Mouse (Mus musculus) neural tube, embryonic 12.5 days (tissue): ENCODE data around the gene Rpl29. TPM values are rescaled to one million over a fixed set of nuclear protein-coding genes. Genes with fewer than 3 reads are reported as not detected.

ENCODE experiments used
- ATAC-seq: fragments of 200-750 bp; cut with Nextera tagmentation; 2 replicates; pipeline ENCODE4 v1.8.0; 2017; ENCODE audit warnings: low read depth, mild to moderate bottlenecking, moderate TSS enrichment, moderate library complexity; ENCODE audit not compliant: low FRiP score
- H3K27ac ChIP-seq: fragments of 300-500 bp; sonication (generic); 2 replicates; pipeline ENCODE4 v1.5.1; 2016
- H3K27me3 ChIP-seq: fragments of 300-500 bp; sonication (generic); replicated peaks from 2 replicates; pipeline ENCODE4 v1.6.1; 2016; ENCODE audit warnings: mild to moderate bottlenecking
- H3K36me3 ChIP-seq: fragments of 300-500 bp; sonication (generic); 2 replicates; pipeline ENCODE4 v1.6.1; 2016; ENCODE audit warnings: mild to moderate bottlenecking
- H3K4me1 ChIP-seq: fragments of 300-500 bp; sonication (generic); 2 replicates; pipeline ENCODE4 v1.6.1; 2016
- H3K4me2 ChIP-seq: fragments of 300-500 bp; sonication (generic); replicated peaks from 2 replicates; pipeline ENCODE4 v1.6.1; 2016; ENCODE audit warnings: mild to moderate bottlenecking
- H3K4me3 ChIP-seq: fragments of 300-500 bp; sonication (generic); 2 replicates; pipeline ENCODE4 v1.5.1; 2016
- H3K9ac ChIP-seq: fragments of 300-500 bp; sonication (generic); 2 replicates; pipeline ENCODE4 v1.6.1; 2016; ENCODE audit warnings: mild to moderate bottlenecking
- H3K9me3 ChIP-seq: fragments of 300-500 bp; sonication (generic); 2 replicates; pipeline ENCODE4 v1.6.1; 2016; ENCODE audit warnings: mild to moderate bottlenecking
- WGBS: fragments of 180-500 bp; shearing (Covaris S2); methylation state at CpG from one replicate; pipeline ENCODE4 v1.1.7; 2016; 5-methylcytosine and 5-hydroxymethylcytosine counted together
- polyA plus RNA-seq: library from polyadenylated mRNA; unstranded; fragments of >200 nt; fragmentation: Nextera tagmentation; extraction: Ambion mirVana; gene quantifications from 2 replicates; pipeline ENCODE4 v1.2.1, GENCODE M21; 2016

Rpl29 gene
- 698 and 706 TPM in 2 replicates for polyA plus RNA-seq

- Histone ChIP-seq H3K27me3 (no peaks in the 10 kb centered on the region), H3K4me3 (peak within 1 kb of the TSS; percentile 73), H3K9ac (peak within 1 kb of the TSS; percentile 91), H3K36me3 (peaks cover 37% of the 10 kb centered on the region), H3K9me3 (no peaks in the 10 kb centered on the region), H3K27ac (peak within 1 kb of the TSS; percentile 93), H3K4me1 (peaks cover 8% of the 10 kb centered on the region), H3K4me2 (peak within 1 kb of the TSS; percentile 77)
- peak; percentile 92 for ATAC-seq
- WGBS: under 1% methylated on average over 55 of the region's 55 CpGs
These were observed at the start of gene Rpl29 for GRCm38 (mm10) chr9:106429221-106430014. Gene Rpl29, plus strand, starts transcription at chr9:106429454.

GRCm38 (mm10) chr9:106386181-106386864 is 42.9 kb upstream of the Rpl29 start:
- Histone ChIP-seq H3K4me1 (peaks cover 19% of the 10 kb centered on the region), H3K4me3 (no peak overlapping the region), H3K9ac (no peak overlapping the region), H3K27me3 (no peaks in the 10 kb centered on the region), H3K9me3 (no peaks in the 10 kb centered on the region), H3K36me3 (no peaks in the 10 kb centered on the region), H3K4me2 (no peak overlapping the region), H3K27ac (no peak overlapping the region)
- WGBS: 89% methylated on average over 12 of the region's 12 CpGs
- ATAC-seq: no peak

- 82% methylated on average over 11 of the region's 11 CpGs for WGBS
- H3K9me3 ChIP-seq: no peaks in the 10 kb centered on the region
- no peaks in the 10 kb centered on the region for H3K27me3 ChIP-seq
- no peak overlapping the region for H3K27ac ChIP-seq
- no peak overlapping the region for H3K4me2 ChIP-seq
- no peak overlapping the region for H3K4me3 ChIP-seq
- H3K4me1 ChIP-seq: peaks cover 12% of the 10 kb centered on the region; the same call in 1 of the 2 replicates
- ATAC-seq: no peak
- no peak overlapping the region for H3K9ac ChIP-seq
- H3K36me3 ChIP-seq: no peaks in the 10 kb centered on the region
These were observed 36.3 kb upstream of the Rpl29 start for GRCm38 (mm10) chr9:106392828-106393527.

GRCm38 (mm10) chr9:106393548-106393947 is 35.7 kb upstream of the Rpl29 start:
- Histone ChIP-seq H3K27me3 (no peaks in the 10 kb centered on the region), H3K9me3 (no peaks in the 10 kb centered on the region), H3K4me3 (no peak overlapping the region), H3K4me1 (peaks cover 12% of the 10 kb centered on the region; the same call in 1 of the 2 replicates), H3K4me2 (no peak overlapping the region), H3K27ac (no peak overlapping the region), H3K36me3 (no peaks in the 10 kb centered on the region), H3K9ac (no peak overlapping the region)
- 97% methylated on average over 8 of the region's 8 CpGs for WGBS
- ATAC-seq: no peak

GRCm38 (mm10) chr9:106394649-106395602 is 34.3 kb upstream of the Rpl29 start:
- Histone ChIP-seq H3K4me3 (no peak overlapping the region), H3K4me2 (no peak overlapping the region), H3K9me3 (no peaks in the 10 kb centered on the region), H3K27me3 (no peaks in the 10 kb centered on the region), H3K36me3 (no peaks in the 10 kb centered on the region), H3K4me1 (peaks cover 12% of the 10 kb centered on the region; the same call in 1 of the 2 replicates), H3K27ac (no peak overlapping the region), H3K9ac (no peak overlapping the region)
- peak; percentile 44 for ATAC-seq
- 54% methylated on average over 11 of the region's 11 CpGs for WGBS

- Histone ChIP-seq H3K36me3 (no peaks in the 10 kb centered on the region), H3K4me3 (no peak overlapping the region), H3K4me2 (no peak overlapping the region), H3K27me3 (no peaks in the 10 kb centered on the region), H3K9ac (no peak overlapping the region), H3K27ac (no peak overlapping the region), H3K4me1 (peaks cover 12% of the 10 kb centered on the region; the same call in 1 of the 2 replicates), H3K9me3 (no peaks in the 10 kb centered on the region)
- no peak for ATAC-seq
- WGBS: 82% methylated on average over 4 of the region's 4 CpGs
These were observed 31.5 kb upstream of the Rpl29 start for GRCm38 (mm10) chr9:106397733-106398132.

GRCm38 (mm10) chr9:106398667-106399311 is 30.5 kb upstream of the Rpl29 start:
- H3K4me2 ChIP-seq: no peak overlapping the region
- no peaks in the 10 kb centered on the region for H3K9me3 ChIP-seq
- WGBS: 82% methylated on average over 9 of the region's 9 CpGs
- H3K27ac ChIP-seq: no peak overlapping the region
- no peak overlapping the region for H3K9ac ChIP-seq
- no peak overlapping the region for H3K4me3 ChIP-seq
- H3K27me3 ChIP-seq: no peaks in the 10 kb centered on the region
- H3K36me3 ChIP-seq: no peaks in the 10 kb centered on the region
- ATAC-seq: no peak
- H3K4me1 ChIP-seq: peaks cover 9% of the 10 kb centered on the region; the same call in 1 of the 2 replicates

- Histone ChIP-seq H3K36me3 (no peaks in the 10 kb centered on the region), H3K9me3 (no peaks in the 10 kb centered on the region), H3K4me3 (no peak overlapping the region), H3K27ac (no peak overlapping the region), H3K4me2 (no peak overlapping the region), H3K4me1 (peaks cover 3% of the 10 kb centered on the region; the same call in 1 of the 2 replicates), H3K27me3 (no peaks in the 10 kb centered on the region), H3K9ac (no peak overlapping the region)
- no peak for ATAC-seq
- WGBS: 82% methylated on average over 3 of the region's 3 CpGs
These were observed 29.4 kb upstream of the Rpl29 start for GRCm38 (mm10) chr9:106399808-106400207.

- no peak for ATAC-seq
- Histone ChIP-seq H3K9ac (no peak overlapping the region), H3K36me3 (no peaks in the 10 kb centered on the region), H3K4me2 (no peak overlapping the region), H3K9me3 (no peaks in the 10 kb centered on the region), H3K4me1 (no peaks in the 10 kb centered on the region; the same call in 1 of the 2 replicates), H3K27ac (no peak overlapping the region), H3K4me3 (no peak overlapping the region), H3K27me3 (no peaks in the 10 kb centered on the region)
- 86% methylated on average over 5 of the region's 5 CpGs for WGBS
These were observed 27.1 kb upstream of the Rpl29 start for GRCm38 (mm10) chr9:106402149-106402548.

GRCm38 (mm10) chr9:106402607-106403375 is 26.5 kb upstream of the Rpl29 start:
- no peaks in the 10 kb centered on the region for H3K36me3 ChIP-seq
- no peaks in the 10 kb centered on the region; the same call in 1 of the 2 replicates for H3K4me1 ChIP-seq
- 86% methylated on average over 16 of the region's 16 CpGs for WGBS
- no peaks in the 10 kb centered on the region for H3K27me3 ChIP-seq
- ATAC-seq: no peak
- no peak overlapping the region for H3K4me3 ChIP-seq
- no peak overlapping the region for H3K27ac ChIP-seq
- H3K4me2 ChIP-seq: no peak overlapping the region
- no peaks in the 10 kb centered on the region for H3K9me3 ChIP-seq
- H3K9ac ChIP-seq: no peak overlapping the region
